ENCODE assay signal across 8 mouse cellular contexts in genomic region chr7:126467271-126467670, GRCm38 (mm10). TPM values are rescaled to one million over a fixed set of nuclear protein-coding genes. Genes with fewer than 3 reads are reported as not detected.
DNase-seq lines count a peak whose midpoint lies in the region; TF ChIP-seq lines count a peak whose summit lies in the region.

No protein-coding gene starts in this region.

- peak; percentile 66 for TF ChIP-seq CTCF in liver, adult 2 months (IDR thresholded peaks at IDR 0.05; ENCODE audit: low read depth, low read length)

- no peak overlapping the region for H3K9ac ChIP-seq in liver, adult 2 months (ENCODE audit: low read depth, low read length)

- 66% methylated on average over 5 of the region's 5 CpGs for WGBS in heart, embryonic 10.5 days
- 66% methylated on average over 5 of the region's 5 CpGs for WGBS in embryonic facial prominence, embryonic 10.5 days
- WGBS in liver, adult 2 months: 74% methylated on average over 5 of the region's 5 CpGs

- TF ChIP-seq POLR2A in liver, adult 2 months (IDR thresholded peaks at IDR 0.05; ENCODE audit: extremely low read depth, insufficient read depth, low read length): no peak

- no peaks in the 10 kb centered on the region for H3K79me2 ChIP-seq in liver, adult 2 months (ENCODE audit: control insufficient read depth, insufficient read depth, low read length)

- peaks cover 57% of the 10 kb centered on the region for H3K36me3 ChIP-seq in heart, embryonic 10.5 days
- H3K36me3 ChIP-seq in embryonic facial prominence, embryonic 10.5 days (replicated peaks): peaks cover 68% of the 10 kb centered on the region
- peaks cover 6% of the 10 kb centered on the region; the same call in 1 of the 2 replicates for H3K36me3 ChIP-seq in liver, adult 2 months (ENCODE audit: control insufficient read depth, insufficient read depth, low read length)

- peak; percentile 39 to 64 for DNase-seq in heart, adult 18-20 months
- no peak for DNase-seq in heart, embryonic 10.5 days (ENCODE audit: low spot score)
- DNase-seq in urinary bladder, postnatal 14 days (ENCODE audit: low spot score): peak; percentile 44
- no peak for DNase-seq in urinary bladder, adult 18-20 months (ENCODE audit: low spot score in 2 of 2)
- peak; percentile 46 for DNase-seq in embryonic facial prominence, embryonic 10.5 days (ENCODE audit: low spot score)
- no peak for DNase-seq in liver, adult 2 months (ENCODE audit: extremely low read depth, low read depth, low spot score)
- DNase-seq in skeletal muscle tissue, adult 2 months (ENCODE audit: low read depth, low spot score): peak; percentile 38
- DNase-seq in Muller cell, postnatal 12 days (ENCODE audit: inconsistent ontology term): no peak

- no peak overlapping the region for H3K4me3 ChIP-seq in heart, embryonic 10.5 days
- no peak overlapping the region for H3K4me3 ChIP-seq in embryonic facial prominence, embryonic 10.5 days
- no peak overlapping the region for H3K4me3 ChIP-seq in liver, adult 2 months (ENCODE audit: insufficient read depth, low read depth, low read length)

- H3K9me3 ChIP-seq in heart, embryonic 10.5 days: no peaks in the 10 kb centered on the region
- no peaks in the 10 kb centered on the region for H3K9me3 ChIP-seq in embryonic facial prominence, embryonic 10.5 days

- H3K4me1 ChIP-seq in heart, embryonic 10.5 days: peaks cover 60% of the 10 kb centered on the region
- H3K4me1 ChIP-seq in embryonic facial prominence, embryonic 10.5 days: peaks cover 32% of the 10 kb centered on the region
- no peaks in the 10 kb centered on the region for H3K4me1 ChIP-seq in liver, adult 2 months (ENCODE audit: control insufficient read depth, insufficient read depth, low read length)

- H3K27ac ChIP-seq in heart, embryonic 10.5 days: no peak overlapping the region
- no peak overlapping the region for H3K27ac ChIP-seq in embryonic facial prominence, embryonic 10.5 days (replicated peaks)
- no peak overlapping the region for H3K27ac ChIP-seq in liver, adult 2 months (replicated peaks; ENCODE audit: insufficient read depth, low read depth, low read length)

- no peaks in the 10 kb centered on the region for H3K27me3 ChIP-seq in heart, embryonic 10.5 days (ENCODE audit: insufficient read depth, poor library complexity, severe bottlenecking)
- 0 out of 2 replicates have a peak, but pooled peaks cover 7% of the 10 kb centered on the region for H3K27me3 ChIP-seq in embryonic facial prominence, embryonic 10.5 days (replicated peaks; ENCODE audit: low read depth, poor library complexity, severe bottlenecking)
- H3K27me3 ChIP-seq in liver, adult 2 months (ENCODE audit: control insufficient read depth, insufficient read depth, low read length): no peaks in the 10 kb centered on the region

RNA-seq across cellular contexts. Expression of gene Atp2a1, which starts 4.4 kb away (rescaled TPM):
- total RNA-seq in heart, adult 18-20 months (2021): under 1 TPM; 0.87 TPM
- polyA plus RNA-seq in heart, embryonic 10.5 days (2016; fragmentation: Nextera tagmentation; extraction: Ambion mirVana): 6.8 and 9.5 TPM in 2 replicates
- 1.8 and 2.5 TPM in 2 replicates for polyA plus RNA-seq in embryonic facial prominence, embryonic 10.5 days (2016; fragmentation: Nextera tagmentation; extraction: Ambion mirVana)
- total RNA-seq in liver, adult 2 months (2014; rRNA removed): 5.0 TPM in 1 of 2 replicates, not detected in the other
- polyA plus RNA-seq in liver, adult 2 months (2012; rRNA removed): 0.21 and 0.34 TPM in 2 replicates

RNA-seq across cellular contexts. Expression of gene Sh2b1, which starts 8.0 kb away (rescaled TPM):
- 10 to 100 TPM; 40.9 to 45.1 TPM for total RNA-seq in heart, adult 18-20 months (2021)
- 46.3 and 47.1 TPM in 2 replicates for polyA plus RNA-seq in heart, embryonic 10.5 days (2016; fragmentation: Nextera tagmentation; extraction: Ambion mirVana)
- 53.3 and 54.0 TPM in 2 replicates for polyA plus RNA-seq in embryonic facial prominence, embryonic 10.5 days (2016; fragmentation: Nextera tagmentation; extraction: Ambion mirVana)
- total RNA-seq in liver, adult 2 months (2014; rRNA removed): 4.6 and 7.7 TPM in 2 replicates
- 36.2 and 43.1 TPM in 2 replicates for polyA plus RNA-seq in liver, adult 2 months (2012; rRNA removed)

RNA-seq across cellular contexts. Expression of gene Tufm, which starts 19.9 kb away (rescaled TPM):
- 100 to 1,000 TPM; 286 to 355 TPM for total RNA-seq in heart, adult 18-20 months (2021)
- polyA plus RNA-seq in heart, embryonic 10.5 days (2016; fragmentation: Nextera tagmentation; extraction: Ambion mirVana): 199 and 204 TPM in 2 replicates
- polyA plus RNA-seq in embryonic facial prominence, embryonic 10.5 days (2016; fragmentation: Nextera tagmentation; extraction: Ambion mirVana): 169 and 185 TPM in 2 replicates
- 90.8 and 94.4 TPM in 2 replicates for total RNA-seq in liver, adult 2 months (2014; rRNA removed)
- 163 TPM in 2 replicates for polyA plus RNA-seq in liver, adult 2 months (2012; rRNA removed)

RNA-seq across cellular contexts. Expression of gene Atxn2l, which starts 36.0 kb away (rescaled TPM):
- 10 to 100 TPM; 33.0 to 37.1 TPM for total RNA-seq in heart, adult 18-20 months (2021)
- polyA plus RNA-seq in heart, embryonic 10.5 days (2016; fragmentation: Nextera tagmentation; extraction: Ambion mirVana): 43.6 and 52.3 TPM in 2 replicates
- 50.4 and 54.1 TPM in 2 replicates for polyA plus RNA-seq in embryonic facial prominence, embryonic 10.5 days (2016; fragmentation: Nextera tagmentation; extraction: Ambion mirVana)
- 4.6 and 6.4 TPM in 2 replicates for total RNA-seq in liver, adult 2 months (2014; rRNA removed)
- polyA plus RNA-seq in liver, adult 2 months (2012; rRNA removed): 42.9 and 81.3 TPM in 2 replicates

RNA-seq across cellular contexts. Expression of gene Rabep2, which starts 38.7 kb away (rescaled TPM):
- 1 to 10 TPM; 5.5 to 7.5 TPM for total RNA-seq in heart, adult 18-20 months (2021)
- 25.5 and 25.8 TPM in 2 replicates for polyA plus RNA-seq in heart, embryonic 10.5 days (2016; fragmentation: Nextera tagmentation; extraction: Ambion mirVana)
- polyA plus RNA-seq in embryonic facial prominence, embryonic 10.5 days (2016; fragmentation: Nextera tagmentation; extraction: Ambion mirVana): 33.7 and 34.6 TPM in 2 replicates
- 6.5 and 8.6 TPM in 2 replicates for total RNA-seq in liver, adult 2 months (2014; rRNA removed)
- polyA plus RNA-seq in liver, adult 2 months (2012; rRNA removed): 9.8 and 15.1 TPM in 2 replicates

Comparison
In these comparisons a context has a peak if more than half of its experiments do, and no peak if none do; other contexts are left out.
1. DNase-seq: peak in heart, adult 18-20 months (2 of 2), urinary bladder, postnatal 14 days (single experiment), embryonic facial prominence, embryonic 10.5 days (single experiment) and skeletal muscle tissue, adult 2 months (single experiment); none in heart, embryonic 10.5 days (single experiment), urinary bladder, adult 18-20 months (0 of 2), liver, adult 2 months (single experiment) and Muller cell, postnatal 12 days (single experiment).